Mouse (Mus musculus): ENCODE data around the gene Slco2a1.

DNA sequence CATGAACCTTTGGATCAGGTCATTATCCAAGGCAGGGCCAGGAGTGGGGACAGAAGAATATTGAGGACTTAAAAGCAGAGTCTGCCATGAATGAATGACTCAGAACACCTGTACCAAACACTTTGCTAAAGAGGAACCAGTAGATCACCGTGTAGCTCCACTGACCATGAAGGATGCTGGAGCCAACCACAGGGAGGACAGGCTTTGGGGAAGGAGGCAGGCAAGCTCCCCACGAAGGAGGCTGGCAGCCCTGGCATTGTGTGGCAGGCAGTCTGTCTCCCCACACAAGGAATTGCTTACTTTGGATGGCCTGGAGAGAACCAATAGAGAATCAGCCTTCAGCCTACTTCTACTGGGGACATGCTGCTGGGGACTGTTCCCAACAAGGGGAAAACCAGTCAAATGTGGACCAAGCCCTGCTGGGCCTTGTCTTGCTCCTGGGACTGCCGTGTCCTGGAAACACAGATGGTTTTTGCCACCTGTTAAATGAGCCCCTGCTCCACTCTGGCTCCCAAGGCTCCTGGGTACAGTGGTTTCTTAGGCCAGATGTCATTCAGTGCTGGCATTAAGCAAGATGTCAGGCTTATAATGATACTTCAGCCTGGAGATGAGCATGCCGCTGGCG is 130.3 kb downstream of the Slco2a1 start:
- TF ChIP-seq CTCF (IDR thresholded peaks at IDR 0.05; ENCODE audit: control insufficient read depth, insufficient read depth, low read length): no peak
- TF ChIP-seq POLR2A (IDR thresholded peaks at IDR 0.05; ENCODE audit: borderline replicate concordance, control insufficient read depth, low read depth, low read length): no peak

All from bone marrow, adult 2 months (tissue).